ENCODE assay signal across 8 mouse cellular contexts in the genomic region with DNA sequence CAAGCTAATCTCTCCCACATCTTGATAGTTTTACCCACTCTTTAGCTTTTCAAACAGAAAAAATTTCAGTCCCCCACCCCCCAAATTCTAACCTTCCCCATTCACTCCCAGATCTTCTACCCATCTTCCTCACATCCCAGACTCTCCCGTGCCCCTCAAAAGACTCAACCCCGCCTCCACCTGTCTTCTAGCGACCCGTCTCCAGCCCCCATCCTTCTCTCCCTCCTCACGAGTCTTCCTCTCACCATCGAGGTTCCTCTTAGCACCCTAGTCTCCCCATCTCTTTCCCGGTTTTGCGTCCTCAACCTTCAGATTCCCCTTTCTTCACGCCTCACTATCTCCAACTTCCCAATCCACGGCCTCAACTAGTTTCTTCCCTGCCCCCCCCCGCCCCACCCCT. TPM values are rescaled to one million over a fixed set of nuclear protein-coding genes. Genes with fewer than 3 reads are reported as not detected.
DNase-seq lines count a peak whose midpoint lies in the region; ATAC-seq and TF ChIP-seq lines count a peak whose summit lies in the region.

No protein-coding gene starts in this region.

- peak overlapping the region; percentile 19 for H3ac ChIP-seq in C2C12 (ENCODE audit: control insufficient read depth, insufficient read length, low read depth)

- H3K4me3 ChIP-seq in heart, embryonic 10.5 days = peak overlapping the region; percentile 94
- H3K4me3 ChIP-seq in C2C12 (ENCODE audit: insufficient read depth, poor library complexity, severe bottlenecking) = peak overlapping the region; percentile 64
- peak overlapping the region; percentile 84 for H3K4me3 ChIP-seq in embryonic facial prominence, embryonic 11.5 days (ENCODE audit: low read depth, low read length)
- H3K4me3 ChIP-seq in limb, embryonic 10.5 days = peak overlapping the region; percentile 66
- H3K4me3 ChIP-seq in olfactory bulb, adult 2 months (ENCODE audit: insufficient read depth, low read depth, low read length) = peak overlapping the region; percentile 98

- no peak for DNase-seq in heart, embryonic 10.5 days (ENCODE audit: low spot score)
- DNase-seq in heart, adult 9 months (ENCODE audit: low spot score in 2 of 2) = no peak
- peak; percentile 13 for DNase-seq in embryonic facial prominence, embryonic 11.5 days (ENCODE audit: low spot score)
- no peak for DNase-seq in limb, embryonic 10.5 days (ENCODE audit: low spot score)
- no peak for DNase-seq in Muller cell, postnatal 12 days (ENCODE audit: inconsistent ontology term)
- no peak for DNase-seq in urinary bladder, postnatal 25 days (ENCODE audit: low spot score)

- no peaks in the 10 kb centered on the region for H3K9me3 ChIP-seq in heart, embryonic 10.5 days
- no peaks in the 10 kb centered on the region for H3K9me3 ChIP-seq in embryonic facial prominence, embryonic 11.5 days (replicated peaks; ENCODE audit: control insufficient read depth, low read length)
- no peaks in the 10 kb centered on the region for H3K9me3 ChIP-seq in limb, embryonic 10.5 days (replicated peaks)

- peak overlapping the region; percentile 67 for H3K4me2 ChIP-seq in embryonic facial prominence, embryonic 11.5 days (ENCODE audit: low read depth, low read length)

- under 1% methylated on average over 11 of the region's 11 CpGs for WGBS in heart, embryonic 10.5 days
- WGBS in embryonic facial prominence, embryonic 11.5 days = under 1% methylated on average over 11 of the region's 11 CpGs
- WGBS in limb, embryonic 10.5 days = under 1% methylated on average over 11 of the region's 11 CpGs
- 2% methylated on average over 11 of the region's 11 CpGs for WGBS in olfactory bulb, adult 2 months

- peaks cover 22% of the 10 kb centered on the region for H3K79me3 ChIP-seq in C2C12 (ENCODE audit: low read depth)

- H3K79me2 ChIP-seq in C2C12 (ENCODE audit: control insufficient read depth, insufficient read depth) = peaks cover 54% of the 10 kb centered on the region

- no peaks in the 10 kb centered on the region for H3K27me3 ChIP-seq in heart, embryonic 10.5 days (ENCODE audit: insufficient read depth, poor library complexity, severe bottlenecking)
- no peaks in the 10 kb centered on the region for H3K27me3 ChIP-seq in C2C12 (ENCODE audit: control insufficient read depth, insufficient read depth, insufficient read length)
- no peaks in the 10 kb centered on the region for H3K27me3 ChIP-seq in embryonic facial prominence, embryonic 11.5 days (ENCODE audit: control insufficient read depth, insufficient read depth, low read length)
- no peaks in the 10 kb centered on the region for H3K27me3 ChIP-seq in limb, embryonic 10.5 days (ENCODE audit: low read depth, poor library complexity, severe bottlenecking)

- TF ChIP-seq POLR2A in olfactory bulb, adult 2 months (IDR thresholded peaks at IDR 0.05; ENCODE audit: insufficient read depth, low read depth, low read length) = no peak

- H3K36me3 ChIP-seq in heart, embryonic 10.5 days = no peaks in the 10 kb centered on the region
- no peaks in the 10 kb centered on the region for H3K36me3 ChIP-seq in C2C12 (ENCODE audit: control insufficient read depth, insufficient read depth)
- H3K36me3 ChIP-seq in embryonic facial prominence, embryonic 11.5 days (replicated peaks; ENCODE audit: control insufficient read depth, insufficient read depth, low read depth, low read length) = no peaks in the 10 kb centered on the region
- H3K36me3 ChIP-seq in limb, embryonic 10.5 days = peaks cover 2% of the 10 kb centered on the region

- H3K9ac ChIP-seq in embryonic facial prominence, embryonic 11.5 days (replicated peaks; ENCODE audit: low read length) = peak overlapping the region; percentile 80

- no peak for TF ChIP-seq CTCF in C2C12 (IDR thresholded peaks at IDR 0.05; ENCODE audit: control insufficient read depth, insufficient read depth, insufficient read length)
- no peak for TF ChIP-seq CTCF in olfactory bulb, adult 2 months (IDR thresholded peaks at IDR 0.05; ENCODE audit: insufficient read depth, low read depth, low read length)

- ATAC-seq in embryonic facial prominence, embryonic 11.5 days (replicated peaks; ENCODE audit: insufficient number of reproducible peaks, low FRiP score, low TSS enrichment, low read depth) = no peak

- peaks cover 50% of the 10 kb centered on the region for H3K4me1 ChIP-seq in heart, embryonic 10.5 days
- H3K4me1 ChIP-seq in embryonic facial prominence, embryonic 11.5 days (ENCODE audit: control insufficient read depth, insufficient read depth, low read length) = no peaks in the 10 kb centered on the region
- H3K4me1 ChIP-seq in limb, embryonic 10.5 days = peaks cover 39% of the 10 kb centered on the region
- H3K4me1 ChIP-seq in olfactory bulb, adult 2 months (ENCODE audit: control insufficient read depth, insufficient read depth, low read length) = peaks cover 11% of the 10 kb centered on the region

- H3K27ac ChIP-seq in heart, embryonic 10.5 days = peak overlapping the region; percentile 97
- H3K27ac ChIP-seq in embryonic facial prominence, embryonic 11.5 days (replicated peaks; ENCODE audit: low read depth, low read length) = peak overlapping the region; percentile 41; the same call in 1 of the 2 replicates
- H3K27ac ChIP-seq in limb, embryonic 10.5 days = peak overlapping the region; percentile 96
- H3K27ac ChIP-seq in olfactory bulb, adult 2 months (ENCODE audit: insufficient read depth, low read depth, low read length) = no peak overlapping the region

TF ChIP-seq in C2C12, 6 proteins besides CTCF, POLR2A, EP300 and RAD21:
- TF ChIP-seq CEBPB (IDR thresholded peaks at IDR 0.05; ENCODE audit: low read depth) (no peak), USF1 (IDR thresholded peaks at IDR 0.05; ENCODE audit: low read depth) (no peak), FOSL1 (IDR thresholded peaks at IDR 0.05; ENCODE audit: insufficient read depth, low read length, poor library complexity, severe bottlenecking) (no peak), MAX (IDR thresholded peaks at IDR 0.05) (no peak), MYOG (IDR thresholded peaks at IDR 0.05; ENCODE audit: control insufficient read depth, extremely low read depth, insufficient read length) (no peak), MYOD1 (IDR thresholded peaks at IDR 0.05; ENCODE audit: control insufficient read depth, insufficient read length, low read depth) (no peak)

RNA-seq across cellular contexts. Expression of a gene that starts 0.8 kb away (rescaled TPM):
- 81.7 and 86.6 TPM in 2 replicates for polyA plus RNA-seq in heart, embryonic 10.5 days (2016; fragmentation: Nextera tagmentation; extraction: Ambion mirVana)
- 32.5 TPM for polyA plus RNA-seq in C2C12 (2012; fragmentation: generic; extraction: Trizol)
- 101 and 105 TPM in 2 replicates for polyA plus RNA-seq in embryonic facial prominence, embryonic 11.5 days (2014; fragmentation: Nextera tagmentation; extraction: Ambion mirVana)
- 75.1 and 89.6 TPM in 2 replicates for polyA plus RNA-seq in limb, embryonic 10.5 days (2016; fragmentation: Nextera tagmentation; extraction: Ambion mirVana)
- polyA plus RNA-seq in olfactory bulb, adult 2 months (2012; ENCODE audit: insufficient read depth, insufficient read length, low replicate concordance, missing spikeins) = not detected in 2 replicates

RNA-seq across cellular contexts. Expression of a gene that starts 0.9 kb away (rescaled TPM):
- 39.4 and 43.4 TPM in 2 replicates for polyA plus RNA-seq in heart, embryonic 10.5 days (2016; fragmentation: Nextera tagmentation; extraction: Ambion mirVana)
- polyA plus RNA-seq in C2C12 (2012; fragmentation: generic; extraction: Trizol) = 15.5 TPM
- 27.5 and 37.7 TPM in 2 replicates for polyA plus RNA-seq in embryonic facial prominence, embryonic 11.5 days (2014; fragmentation: Nextera tagmentation; extraction: Ambion mirVana)
- polyA plus RNA-seq in limb, embryonic 10.5 days (2016; fragmentation: Nextera tagmentation; extraction: Ambion mirVana) = 23.4 and 24.6 TPM in 2 replicates
- not detected in 2 replicates for polyA plus RNA-seq in olfactory bulb, adult 2 months (2012; ENCODE audit: insufficient read depth, insufficient read length, low replicate concordance, missing spikeins)

RNA-seq across cellular contexts. Expression of a gene that starts 43.5 kb away (rescaled TPM):
- not detected in 2 replicates for polyA plus RNA-seq in heart, embryonic 10.5 days (2016; fragmentation: Nextera tagmentation; extraction: Ambion mirVana)
- not detected for polyA plus RNA-seq in C2C12 (2012; fragmentation: generic; extraction: Trizol)
- not detected in 2 replicates for polyA plus RNA-seq in embryonic facial prominence, embryonic 11.5 days (2014; fragmentation: Nextera tagmentation; extraction: Ambion mirVana)
- not detected in 2 replicates for polyA plus RNA-seq in limb, embryonic 10.5 days (2016; fragmentation: Nextera tagmentation; extraction: Ambion mirVana)
- polyA plus RNA-seq in olfactory bulb, adult 2 months (2012; ENCODE audit: insufficient read depth, insufficient read length, low replicate concordance, missing spikeins) = not detected in 2 replicates

RNA-seq across cellular contexts. Expression of a gene that starts 54.4 kb away (rescaled TPM):
- not detected in 2 replicates for polyA plus RNA-seq in heart, embryonic 10.5 days (2016; fragmentation: Nextera tagmentation; extraction: Ambion mirVana)
- polyA plus RNA-seq in C2C12 (2012; fragmentation: generic; extraction: Trizol) = not detected
- polyA plus RNA-seq in embryonic facial prominence, embryonic 11.5 days (2014; fragmentation: Nextera tagmentation; extraction: Ambion mirVana) = not detected in 2 replicates
- polyA plus RNA-seq in limb, embryonic 10.5 days (2016; fragmentation: Nextera tagmentation; extraction: Ambion mirVana) = not detected in 2 replicates
- not detected in 2 replicates for polyA plus RNA-seq in olfactory bulb, adult 2 months (2012; ENCODE audit: insufficient read depth, insufficient read length, low replicate concordance, missing spikeins)

Comparison
In these comparisons a context has a peak if more than half of its experiments do, and no peak if none do; other contexts are left out.
1. RNA of a gene that starts 0.9 kb away (polyA plus RNA-seq): 39.4 to 43.4 TPM in heart, embryonic 10.5 days, 27.5 to 37.7 TPM in embryonic facial prominence, embryonic 11.5 days, 23.4 to 24.6 TPM in limb, embryonic 10.5 days and 15.5 TPM in C2C12 (single experiment); not detected in olfactory bulb, adult 2 months; every median in the first group is over 10 times any median in the second.
2. Peak in every context shown above with its lines, with median percentiles within 50 percentile points of each other: H3K4me3 ChIP-seq.